Mouse (Mus musculus): ENCODE results near the gene Nat8f2.
"Not testable (repeated sequence)": the region's sequence is repeated elsewhere in the genome, so short reads cannot be mapped to it uniquely, and the experiment has no call there.

Gene Nat8f2

GRCm38 (mm10) chr6:85869006-85869405 lies at the start of gene Nat8f2:
Gene Nat8f2 (minus strand): TSS chr6:85869158.
- DNase-seq (ENCODE audit: low spot score in 2 of 2), result not testable (repeated sequence)

- not testable (repeated sequence) for DNase-seq (ENCODE audit: low spot score in 2 of 2)
These were observed 49.4 kb upstream of the Nat8f2 start for GRCm38 (mm10) chr6:85918341-85918740.

GRCm38 (mm10) chr6:85916596-85916995 lies 47.6 kb upstream of the Nat8f2 start:
- DNase-seq (ENCODE audit: low spot score in 2 of 2), result no peak

- DNase-seq (ENCODE audit: low spot score in 2 of 2), result peak; percentile 84 to 87
These were observed 46.9 kb upstream of the Nat8f2 start, which contains the start of gene Nat8f1 for GRCm38 (mm10) chr6:85915539-85916513. Gene Nat8f1 (minus strand): TSS chr6:85915687.

GRCm38 (mm10) chr6:85915141-85915538 lies 46.2 kb upstream of the Nat8f2 start:
- peak in 1 of 2 experiments; percentile 19 for DNase-seq (ENCODE audit: low spot score in 2 of 2)

GRCm38 (mm10) chr6:85911587-85911986 lies 42.6 kb upstream of the Nat8f2 start, which contains the start of gene Tprkb:
Gene Tprkb (plus strand): TSS chr6:85911865.
- no peak for DNase-seq (ENCODE audit: low spot score in 2 of 2)

GRCm38 (mm10) chr6:85909704-85910103 lies 40.7 kb upstream of the Nat8f2 start:
- no peak for DNase-seq (ENCODE audit: low spot score in 2 of 2)

- DNase-seq (ENCODE audit: low spot score in 2 of 2), result no peak
These were observed 39.4 kb upstream of the Nat8f2 start for GRCm38 (mm10) chr6:85908341-85908740.

GRCm38 (mm10) chr6:85906911-85907351 lies 38.0 kb upstream of the Nat8f2 start:
- DNase-seq (ENCODE audit: low spot score in 2 of 2), result not testable (repeated sequence)

- peak; percentile 47 to 78 for DNase-seq (ENCODE audit: low spot score in 2 of 2)
These were observed 35.7 kb upstream of the Nat8f2 start, which contains the start of gene Nat8f4 for GRCm38 (mm10) chr6:85904642-85905061. Gene Nat8f4 (minus strand): TSS chr6:85904884.

GRCm38 (mm10) chr6:85902303-85902702 lies 33.3 kb upstream of the Nat8f2 start:
- no peak for DNase-seq (ENCODE audit: low spot score in 2 of 2)

GRCm38 (mm10) chr6:85898596-85899475 lies 29.9 kb upstream of the Nat8f2 start:
- not testable (repeated sequence) for DNase-seq (ENCODE audit: low spot score in 2 of 2)

- DNase-seq (ENCODE audit: low spot score in 2 of 2), result not testable (repeated sequence)
These were observed 26.2 kb upstream of the Nat8f2 start for GRCm38 (mm10) chr6:85895061-85895648.

- DNase-seq (ENCODE audit: low spot score in 2 of 2), result no peak
These were observed 20.0 kb upstream of the Nat8f2 start for GRCm38 (mm10) chr6:85888961-85889360.

GRCm38 (mm10) chr6:85884311-85884710 lies 15.4 kb upstream of the Nat8f2 start:
- no peak for DNase-seq (ENCODE audit: low spot score in 2 of 2)

- not testable (repeated sequence) for DNase-seq (ENCODE audit: low spot score in 2 of 2)
These were observed 14.3 kb upstream of the Nat8f2 start for GRCm38 (mm10) chr6:85883246-85883645.

- no peak for DNase-seq (ENCODE audit: low spot score in 2 of 2)
These were observed 950 bp downstream of the Nat8f2 start for GRCm38 (mm10) chr6:85867726-85868690.

GRCm38 (mm10) chr6:85866995-85867394 lies 2.0 kb downstream of the Nat8f2 start:
- not testable (repeated sequence) for DNase-seq (ENCODE audit: low spot score in 2 of 2)

- DNase-seq (ENCODE audit: low spot score in 2 of 2), result not testable (repeated sequence)
These were observed 2.8 kb downstream of the Nat8f2 start for GRCm38 (mm10) chr6:85866166-85866565.

Data from urinary bladder, adult 18-20 months (tissue).